Mouse (Mus musculus) hindbrain, embryonic 11.5 days (tissue): ENCODE results near the gene Qrich2. TPM values are rescaled to one million over a fixed set of nuclear protein-coding genes. Genes with fewer than 3 reads are reported as not detected.
A peak's percentile ranks its signal among the peaks of the same experiment; 100 is the strongest.

ENCODE experiments used
- ATAC-seq: fragments of 200-750 bp; cut with Nextera tagmentation; 2 replicates; pipeline ENCODE4 v1.8.0; 2017; ENCODE audit warnings: mild to moderate bottlenecking, moderate TSS enrichment, moderate library complexity; ENCODE audit not compliant: low FRiP score
- DNase-seq: peaks from one replicate; pipeline ENCODE4 v3.0.0-alpha.2; 2015; ENCODE audit warnings: low spot score
- H3K27ac ChIP-seq: fragments of 300-500 bp; sonication (generic); 2 replicates; pipeline ENCODE4 v1.5.1; 2014; ENCODE audit warnings: mild to moderate bottlenecking, low read depth, low read length
- H3K27me3 ChIP-seq: fragments of 300-500 bp; sonication (generic); 2 replicates; pipeline ENCODE4 v1.6.1; 2014; ENCODE audit warnings: mild to moderate bottlenecking, low read length, moderate library complexity, mixed read lengths; ENCODE audit not compliant: control insufficient read depth, insufficient read depth
- H3K36me3 ChIP-seq: fragments of 300-500 bp; sonication (generic); 2 replicates; pipeline ENCODE4 v1.6.1; 2014; ENCODE audit warnings: mild to moderate bottlenecking, low read length, moderate library complexity, mixed read lengths; ENCODE audit not compliant: control insufficient read depth, insufficient read depth
- H3K4me1 ChIP-seq: fragments of 300-500 bp; sonication (generic); replicated peaks from 2 replicates; pipeline ENCODE4 v1.6.1; 2014; ENCODE audit warnings: low read length, mixed read lengths; ENCODE audit not compliant: control insufficient read depth, insufficient read depth
- H3K4me2 ChIP-seq: fragments of 300-500 bp; sonication (generic); replicated peaks from 2 replicates; pipeline ENCODE4 v1.6.1; 2014; ENCODE audit warnings: mild to moderate bottlenecking, low read depth, low read length
- H3K4me3 ChIP-seq: fragments of 300-500 bp; sonication (generic); 2 replicates; pipeline ENCODE4 v1.5.1; 2014; ENCODE audit warnings: low read depth, low read length
- H3K9ac ChIP-seq: fragments of 300-500 bp; sonication (generic); 2 replicates; pipeline ENCODE4 v1.6.1; 2014; ENCODE audit warnings: low read depth, low read length
- H3K9me3 ChIP-seq: fragments of 300-500 bp; sonication (generic); 2 replicates; pipeline ENCODE4 v1.6.1; 2016; ENCODE audit warnings: low read length; ENCODE audit not compliant: control insufficient read depth
- WGBS: fragments of 180-500 bp; shearing (Covaris S2); extraction: QIAGEN DNeasy Blood & Tissue Kit; methylation state at CpG from one replicate; pipeline ENCODE4 v1.1.7; 2014; 5-methylcytosine and 5-hydroxymethylcytosine counted together
- polyA plus RNA-seq: library from polyadenylated mRNA; unstranded; fragments of >200 nt; fragmentation: Nextera tagmentation; extraction: Ambion mirVana; gene quantifications from 2 replicates; pipeline ENCODE4 v1.2.1, GENCODE M21; 2014

Gene Qrich2
- polyA plus RNA-seq, 1 experiment from 2014 or later: 0.17 TPM

DNA sequence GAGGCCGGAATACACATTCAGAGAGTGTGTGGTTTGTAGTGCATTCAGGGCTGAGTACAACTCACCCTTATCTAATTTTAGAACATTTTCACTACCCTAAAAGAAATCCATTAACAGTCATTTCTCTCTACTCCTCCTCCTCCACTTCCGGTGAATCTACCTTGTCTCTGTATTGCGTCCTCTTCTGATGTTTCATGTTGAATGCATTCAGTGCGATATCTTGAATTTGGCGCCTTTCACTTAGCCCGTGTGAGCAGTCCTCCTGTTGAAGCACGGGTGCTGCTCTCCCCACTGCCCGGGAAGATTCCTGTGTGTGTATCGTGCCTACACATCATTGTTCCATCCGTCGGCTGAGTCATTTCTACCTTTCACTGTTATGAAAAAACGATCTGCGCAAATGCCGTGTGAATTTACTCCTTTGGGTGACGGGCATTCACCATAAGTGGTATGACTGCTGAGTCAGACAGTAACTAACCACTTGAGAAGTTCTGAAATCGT, 59.8 kb downstream of the Qrich2 start:
- Histone ChIP-seq H3K36me3 (no peaks in the 10 kb centered on the region), H3K9ac (no peak overlapping the region), H3K4me1 (no peaks in the 10 kb centered on the region), H3K9me3 (no peaks in the 10 kb centered on the region), H3K27me3 (no peaks in the 10 kb centered on the region), H3K27ac (no peak overlapping the region), H3K4me3 (no peak overlapping the region), H3K4me2 (no peak overlapping the region)
- 93% methylated on average over 16 of the region's 16 CpGs for WGBS
- DNase-seq (no peak), ATAC-seq (no peak)

DNA sequence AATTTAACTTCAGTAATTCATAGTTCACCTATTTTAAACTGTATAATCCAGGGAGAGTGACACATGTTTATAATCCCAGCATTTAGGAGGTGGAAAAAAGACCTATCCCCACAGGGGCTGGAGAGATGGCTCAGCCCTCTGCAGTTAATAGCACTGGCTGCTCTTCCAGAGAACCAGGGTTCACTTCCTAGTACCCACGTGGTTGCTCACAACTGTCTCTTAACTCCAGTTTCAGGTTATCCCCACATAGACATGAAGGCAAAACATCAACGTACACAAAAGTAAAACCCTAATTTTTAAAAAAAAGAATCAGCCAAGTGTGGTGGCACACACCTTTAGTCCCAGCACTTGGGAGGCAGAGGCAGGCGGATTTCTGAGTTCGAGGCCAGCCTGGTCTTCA, 60.4 kb downstream of the Qrich2 start:
- no peak for DNase-seq
- Histone ChIP-seq H3K9me3 (no peaks in the 10 kb centered on the region), H3K4me1 (no peaks in the 10 kb centered on the region), H3K36me3 (no peaks in the 10 kb centered on the region), H3K27me3 (no peaks in the 10 kb centered on the region), H3K4me2 (no peak overlapping the region), H3K27ac (no peak overlapping the region), H3K4me3 (no peak overlapping the region), H3K9ac (no peak overlapping the region)
- ATAC-seq: no peak
- WGBS: 85% methylated on average over 4 of the region's 4 CpGs

GRCm38 (mm10) chr11:116400560-116400959, 65.5 kb downstream of the Qrich2 start:
- whole genome bisulfite sequencing: 79% methylated on average over 4 of the region's 4 CpGs
- ATAC-seq (no peak), DNase-seq (no peak)
- Histone ChIP-seq H3K4me2 (no peak overlapping the region), H3K27me3 (no peaks in the 10 kb centered on the region), H3K36me3 (no peaks in the 10 kb centered on the region), H3K4me3 (no peak overlapping the region), H3K9me3 (no peaks in the 10 kb centered on the region), H3K27ac (0 out of 2 replicates have a peak overlapping the region, but pooled peaks have one; percentile 36), H3K9ac (no peak overlapping the region), H3K4me1 (no peaks in the 10 kb centered on the region)

DNA sequence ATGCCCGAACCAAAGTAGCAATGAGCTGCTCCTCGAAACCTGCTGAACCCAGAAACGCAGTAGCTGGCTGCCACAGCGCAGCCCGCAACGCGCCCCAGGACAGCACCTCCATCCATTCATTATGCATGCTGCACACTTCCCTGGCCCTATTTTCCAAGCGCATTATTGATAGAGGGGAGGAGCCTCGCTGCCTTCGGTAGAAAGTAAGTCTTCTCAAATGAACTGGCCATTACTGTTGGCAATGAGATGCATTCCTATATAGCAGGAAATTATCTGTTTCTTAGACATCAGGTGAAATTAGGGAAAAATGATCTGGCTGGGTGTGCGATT, 67.7 kb downstream of the Qrich2 start:
- no peak overlapping the region for H3K27ac ChIP-seq
- no peaks in the 10 kb centered on the region for H3K4me1 ChIP-seq
- H3K4me3 ChIP-seq: no peak overlapping the region
- H3K27me3 ChIP-seq: no peaks in the 10 kb centered on the region
- no peaks in the 10 kb centered on the region for H3K36me3 ChIP-seq
- ATAC-seq (no peak), DNase-seq (no peak)
- no peak overlapping the region for H3K9ac ChIP-seq
- 81% methylated on average over 11 of the region's 11 CpGs for WGBS
- H3K9me3 ChIP-seq: no peaks in the 10 kb centered on the region
- no peak overlapping the region for H3K4me2 ChIP-seq

DNA sequence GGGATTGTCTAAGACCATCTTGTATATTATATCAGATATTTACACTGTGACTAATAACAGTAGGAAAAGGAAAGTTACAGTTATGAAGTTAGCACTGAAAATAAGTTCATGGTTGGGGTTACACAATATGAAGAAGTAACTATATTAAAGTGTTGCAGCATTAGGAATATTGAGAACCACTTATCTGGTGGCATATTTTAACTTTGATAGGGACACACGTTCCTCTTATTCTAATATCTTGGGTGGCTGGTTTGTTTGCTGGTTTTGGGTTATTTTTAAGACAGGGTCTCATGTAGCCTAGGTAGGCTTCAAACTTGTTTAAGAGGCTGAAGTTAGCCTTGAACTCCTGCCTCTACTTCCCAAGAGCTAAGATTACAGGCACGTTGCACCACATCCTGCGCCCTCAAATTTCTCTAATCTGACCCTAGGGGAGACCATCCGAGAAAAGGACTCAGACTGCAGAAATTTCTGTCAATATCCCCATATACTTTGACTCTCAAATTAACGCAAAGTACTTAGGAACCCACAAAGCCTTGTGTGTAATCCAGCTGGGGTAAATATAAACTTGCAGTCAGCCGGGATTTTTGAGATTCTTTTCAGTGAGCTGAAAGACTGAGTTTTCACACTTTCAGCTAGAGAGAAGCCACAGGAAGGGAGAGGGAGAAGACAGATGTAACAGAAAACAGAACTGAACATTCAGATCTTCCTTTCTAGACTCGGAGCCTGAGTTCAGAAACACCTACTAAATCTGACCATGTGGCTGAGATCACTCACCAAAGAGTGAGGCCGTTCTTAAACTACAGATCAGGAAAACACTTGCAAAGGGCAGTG, 68.3 kb downstream of the Qrich2 start:
- H3K36me3 ChIP-seq: no peaks in the 10 kb centered on the region
- no peaks in the 10 kb centered on the region for H3K27me3 ChIP-seq
- H3K27ac ChIP-seq: no peak overlapping the region
- no peak overlapping the region for H3K4me2 ChIP-seq
- no peak overlapping the region for H3K9ac ChIP-seq
- H3K4me1 ChIP-seq: no peaks in the 10 kb centered on the region
- DNase-seq (no peak), ATAC-seq (no peak)
- no peak overlapping the region for H3K4me3 ChIP-seq
- no peaks in the 10 kb centered on the region for H3K9me3 ChIP-seq
- WGBS: 86% methylated on average over 8 of the region's 8 CpGs

DNA sequence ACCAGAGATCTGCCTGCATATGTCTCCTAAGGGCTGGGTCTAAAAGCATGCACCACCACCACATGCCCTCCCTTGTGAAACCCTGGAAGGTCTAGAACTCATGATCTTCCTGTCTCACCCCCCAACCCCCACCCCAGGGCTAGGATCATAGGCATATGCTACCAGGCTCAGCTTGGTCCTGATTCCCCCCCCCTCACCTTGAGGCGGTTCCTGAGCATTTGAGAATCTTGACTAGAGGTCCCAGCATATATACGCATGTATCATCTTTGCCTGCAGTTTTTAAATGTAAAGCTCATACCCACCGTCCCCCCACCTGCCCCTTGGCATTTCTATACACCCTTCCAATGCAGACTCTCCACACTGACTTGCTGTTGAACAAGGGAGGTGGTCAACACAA, 69.1 kb downstream of the Qrich2 start:
- no peak overlapping the region for H3K4me3 ChIP-seq
- H3K4me1 ChIP-seq: no peaks in the 10 kb centered on the region
- no peak for DNase-seq
- 88% methylated on average over 3 of the region's 3 CpGs for WGBS
- H3K9ac ChIP-seq: no peak overlapping the region
- no peak overlapping the region for H3K4me2 ChIP-seq
- no peaks in the 10 kb centered on the region for H3K9me3 ChIP-seq
- no peaks in the 10 kb centered on the region for H3K27me3 ChIP-seq
- H3K36me3 ChIP-seq: no peaks in the 10 kb centered on the region
- no peak overlapping the region for H3K27ac ChIP-seq
- ATAC-seq: no peak

DNA sequence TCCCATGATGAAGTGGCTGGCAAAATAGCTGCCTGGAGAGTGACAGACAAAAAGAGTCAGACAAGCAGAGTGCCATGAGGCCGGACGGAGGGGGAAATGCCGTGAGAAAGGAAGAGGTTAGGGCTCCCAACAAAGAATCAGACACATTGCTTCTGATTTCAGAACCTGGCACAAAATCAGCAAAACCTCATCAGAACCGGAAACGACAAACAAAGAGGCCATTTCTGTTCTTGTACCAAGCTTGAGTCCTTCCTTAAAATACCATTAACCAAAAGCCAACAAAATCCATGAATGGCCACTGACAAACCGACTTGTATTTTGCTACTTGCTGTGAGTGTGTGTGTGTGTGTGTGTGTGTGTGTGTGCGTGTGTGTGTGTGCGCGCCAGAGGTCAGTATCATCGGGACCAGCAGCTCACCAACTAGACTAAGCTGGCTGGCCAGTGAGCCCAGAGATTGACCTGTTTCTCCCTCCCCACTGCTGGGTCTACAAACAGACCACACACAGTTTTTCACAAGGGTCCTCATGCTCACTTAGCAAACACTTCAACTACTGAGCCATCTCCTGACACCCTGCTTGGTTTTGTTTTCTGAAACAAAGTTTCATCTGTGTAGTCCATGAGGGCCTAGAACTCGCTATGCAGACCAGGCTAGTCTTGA, 69.6 kb downstream of the Qrich2 start:
- Histone ChIP-seq H3K27ac (no peak overlapping the region), H3K36me3 (no peaks in the 10 kb centered on the region), H3K4me3 (no peak overlapping the region), H3K4me1 (no peaks in the 10 kb centered on the region), H3K4me2 (no peak overlapping the region), H3K9me3 (no peaks in the 10 kb centered on the region), H3K9ac (no peak overlapping the region), H3K27me3 (no peaks in the 10 kb centered on the region)
- 89% methylated on average over 11 of the region's 11 CpGs for WGBS
- DNase-seq (no peak), ATAC-seq (no peak)

GRCm38 (mm10) chr11:116394769-116395168, 71.3 kb downstream of the Qrich2 start:
- ATAC-seq (no peak), DNase-seq (no peak)
- Histone ChIP-seq H3K36me3 (no peaks in the 10 kb centered on the region), H3K4me3 (no peak overlapping the region), H3K4me2 (no peak overlapping the region), H3K9ac (no peak overlapping the region), H3K4me1 (no peaks in the 10 kb centered on the region), H3K9me3 (no peaks in the 10 kb centered on the region), H3K27ac (no peak overlapping the region), H3K27me3 (no peaks in the 10 kb centered on the region)
- 88% methylated on average over 4 of the region's 4 CpGs for WGBS
